Comparison of ENCODE assay signal across 9 mouse cellular contexts in the genomic region with DNA sequence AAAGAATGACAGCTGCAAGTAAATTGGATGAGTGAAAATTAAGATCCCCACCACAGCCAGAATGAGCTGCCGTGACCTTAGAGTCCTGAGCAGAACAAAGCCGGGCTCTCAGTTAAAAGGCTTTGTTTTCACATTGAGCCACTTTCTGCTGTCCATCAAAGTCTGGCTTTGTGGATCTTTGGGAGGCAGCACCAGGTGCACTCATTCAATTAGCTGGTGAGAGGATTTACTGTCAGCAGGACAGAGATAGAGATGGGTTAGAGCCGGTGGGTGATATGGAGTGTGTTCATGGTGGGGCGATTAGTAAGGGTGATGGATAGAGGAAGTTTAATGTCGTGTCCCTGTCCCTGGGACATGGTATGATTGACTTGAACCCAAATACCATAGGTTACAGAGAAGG.
DNase-seq lines count a peak whose midpoint lies in the region; ATAC-seq and TF ChIP-seq lines count a peak whose summit lies in the region.
"Had no signal": no experiment of that assay in that cellular context is flagged by ENCODE, and none has a peak within 500 bp of the region (broad histone marks: within the 10 kb centered on the region; RNA-seq: fewer than 3 reads in every experiment).

No protein-coding gene starts in this region.

- TF ChIP-seq CTCF in lung, embryonic 14.5 days (IDR thresholded peaks at IDR 0.05; ENCODE audit: low read depth) = no peak

- H3K9ac ChIP-seq in lung, embryonic 14.5 days = 0 out of 2 replicates have a peak overlapping the region, but pooled peaks have one; percentile 32
- no peak overlapping the region for H3K9ac ChIP-seq in forebrain, embryonic 13.5 days
- no peak overlapping the region for H3K9ac ChIP-seq in liver, embryonic 12.5 days
- no peak overlapping the region for H3K9ac ChIP-seq in stomach, embryonic 16.5 days (ENCODE audit: low read length)

- H3K9me3 ChIP-seq in lung, embryonic 14.5 days (ENCODE audit: low read depth, low read length) = no peaks in the 10 kb centered on the region
- H3K9me3 ChIP-seq in forebrain, embryonic 13.5 days (replicated peaks) = no peaks in the 10 kb centered on the region
- H3K9me3 ChIP-seq in liver, embryonic 12.5 days (replicated peaks) = no peaks in the 10 kb centered on the region
- no peaks in the 10 kb centered on the region for H3K9me3 ChIP-seq in stomach, embryonic 16.5 days (replicated peaks; ENCODE audit: control insufficient read depth, low read length)

- H3K4me1 ChIP-seq in lung, embryonic 14.5 days (ENCODE audit: insufficient read depth) = no peaks in the 10 kb centered on the region
- H3K4me1 ChIP-seq in forebrain, embryonic 13.5 days = peaks cover 14% of the 10 kb centered on the region
- H3K4me1 ChIP-seq in liver, embryonic 12.5 days = no peaks in the 10 kb centered on the region
- H3K4me1 ChIP-seq in stomach, embryonic 16.5 days (ENCODE audit: control insufficient read depth, insufficient read depth, low read length) = 0 out of 2 replicates have a peak, but pooled peaks cover 3% of the 10 kb centered on the region

- no peaks in the 10 kb centered on the region for H3K36me3 ChIP-seq in lung, embryonic 14.5 days (ENCODE audit: insufficient read depth)
- no peaks in the 10 kb centered on the region for H3K36me3 ChIP-seq in forebrain, embryonic 13.5 days (ENCODE audit: poor library complexity, severe bottlenecking)
- H3K36me3 ChIP-seq in liver, embryonic 12.5 days = no peaks in the 10 kb centered on the region
- no peaks in the 10 kb centered on the region for H3K36me3 ChIP-seq in stomach, embryonic 16.5 days (ENCODE audit: control insufficient read depth, insufficient read depth, low read length)

- ATAC-seq in lung, embryonic 14.5 days (ENCODE audit: insufficient read depth) = no peak
- ATAC-seq in forebrain, embryonic 13.5 days = peak; percentile 85
- no peak for ATAC-seq in liver, embryonic 12.5 days
- ATAC-seq in stomach, embryonic 16.5 days (ENCODE audit: insufficient read depth, low FRiP score) = no peak
- no peak for ATAC-seq in inflammation-experienced regulatory T-cells, adult 6 months
- ATAC-seq: Patski had no signal

- DNase-seq in lung, embryonic 14.5 days = no peak
- DNase-seq in lung, postnatal 10 days = no peak
- DNase-seq in natural killer cell, adult 2 months (ENCODE audit: low spot score in 2 of 2) = no peak
- no peak for DNase-seq in ovary, adult 18-20 months (ENCODE audit: low spot score)

- no peaks in the 10 kb centered on the region for H3K27me3 ChIP-seq in lung, embryonic 14.5 days (ENCODE audit: insufficient read depth, low read length)
- H3K27me3 ChIP-seq in forebrain, embryonic 13.5 days = no peaks in the 10 kb centered on the region
- no peaks in the 10 kb centered on the region for H3K27me3 ChIP-seq in liver, embryonic 12.5 days (replicated peaks)
- no peaks in the 10 kb centered on the region for H3K27me3 ChIP-seq in stomach, embryonic 16.5 days (ENCODE audit: control insufficient read depth, insufficient read depth, low read length)
- H3K27me3 ChIP-seq: Patski had no signal

- H3K27ac ChIP-seq in lung, embryonic 14.5 days (ENCODE audit: low read depth) = no peak overlapping the region
- H3K27ac ChIP-seq in forebrain, embryonic 13.5 days = peak overlapping the region; percentile 20; the same call in 1 of the 2 replicates
- H3K27ac ChIP-seq in liver, embryonic 12.5 days = no peak overlapping the region
- no peak overlapping the region for H3K27ac ChIP-seq in stomach, embryonic 16.5 days (ENCODE audit: low read length)

- peak overlapping the region; percentile 53 for H3K4me2 ChIP-seq in lung, embryonic 14.5 days
- peak overlapping the region; percentile 52 for H3K4me2 ChIP-seq in forebrain, embryonic 13.5 days
- peak overlapping the region; percentile 34 for H3K4me2 ChIP-seq in liver, embryonic 12.5 days
- peak overlapping the region; percentile 41 for H3K4me2 ChIP-seq in stomach, embryonic 16.5 days (ENCODE audit: low read depth, low read length)

- no peak overlapping the region for H3K4me3 ChIP-seq in lung, embryonic 14.5 days (ENCODE audit: low read depth, low read length)
- peak overlapping the region; percentile 30; the same call in 1 of the 2 replicates for H3K4me3 ChIP-seq in forebrain, embryonic 13.5 days
- H3K4me3 ChIP-seq in liver, embryonic 12.5 days = no peak overlapping the region
- peak overlapping the region; percentile 26; the same call in 1 of the 2 replicates for H3K4me3 ChIP-seq in stomach, embryonic 16.5 days (replicated peaks; ENCODE audit: low read length)

- 9% methylated on average over 5 of the region's 5 CpGs for WGBS in lung, embryonic 14.5 days
- WGBS in forebrain, embryonic 13.5 days = 4% methylated on average over 5 of the region's 5 CpGs
- WGBS in liver, embryonic 12.5 days (ENCODE audit: insufficient replicate concordance) = 44% methylated on average over 5 of the region's 5 CpGs
- 13% methylated on average over 5 of the region's 5 CpGs for WGBS in stomach, embryonic 16.5 days

Comparison
In these comparisons a context has a peak if more than half of its experiments do, and no peak if none do; other contexts are left out.
1. H3K4me3 ChIP-seq: peak in forebrain, embryonic 13.5 days (single experiment) and stomach, embryonic 16.5 days (single experiment); none in lung, embryonic 14.5 days (single experiment) and liver, embryonic 12.5 days (single experiment).
2. Peak in every context shown above with its lines, with median percentiles within 50 percentile points of each other: H3K4me2 ChIP-seq.